Mouse (Mus musculus) myocyte (in vitro differentiated cells): Measurements from ENCODE around the gene Fam205c.

Experiments
- CEBPB ChIP-seq: IDR thresholded peaks from 2 replicates; pipeline ENCODE4 v1.6.1; 2011; ENCODE audit warnings: mild to moderate bottlenecking, moderate library complexity; ENCODE audit not compliant: poor library complexity, insufficient read depth, severe bottlenecking
- E2F4 ChIP-seq: IDR thresholded peaks from one replicate; pipeline ENCODE4 v1.6.1; 2011; ENCODE audit warnings: mild to moderate bottlenecking, control low read depth, moderate library complexity; ENCODE audit not compliant: insufficient read depth
- MAX ChIP-seq: IDR thresholded peaks from one replicate; pipeline ENCODE4 v1.6.1; 2011; ENCODE audit warnings: low read depth, mild to moderate bottlenecking, control low read depth
- MYOG ChIP-seq, 3 experiments: IDR thresholded peaks; one replicate each; pipeline ENCODE4 v1.6.1; 2011; ENCODE audit warnings: control low read depth in 2 of 3, low read depth in 2 of 3, mild to moderate bottlenecking in 2 of 3; ENCODE audit not compliant: insufficient read length in 2 of 3, control insufficient read depth in 1 of 3, insufficient read depth in 1 of 3
- POLR2A ChIP-seq: IDR thresholded peaks from one replicate; pipeline ENCODE4 v1.6.1; 2011; ENCODE audit warnings: low read depth, mild to moderate bottlenecking, control low read depth, moderate library complexity; ENCODE audit not compliant: insufficient read length
- POLR2AphosphoS2 ChIP-seq: IDR thresholded peaks from one replicate; pipeline ENCODE4 v1.6.1; 2011; ENCODE audit warnings: low read depth, control low read depth; ENCODE audit not compliant: insufficient read length
- SRF ChIP-seq: IDR thresholded peaks from one replicate; pipeline ENCODE4 v1.6.1; 2011; ENCODE audit warnings: low read depth; ENCODE audit not compliant: control insufficient read depth, insufficient read length
- TCF3 ChIP-seq: IDR thresholded peaks from one replicate; pipeline ENCODE4 v1.6.1; 2011; ENCODE audit warnings: low read depth, control low read depth; ENCODE audit not compliant: insufficient read length
- USF1 ChIP-seq: IDR thresholded peaks from one replicate; pipeline ENCODE4 v1.6.1; 2011; ENCODE audit warnings: low read depth, mild to moderate bottlenecking, control low read depth, moderate library complexity

- TF ChIP-seq POLR2A (no peak), MYOG (IDR thresholded peaks at IDR 0.05; ENCODE audit: control insufficient read depth in 1 of 3, insufficient read depth in 1 of 3, insufficient read length in 2 of 3, low read depth in 2 of 3) (no peak), SRF (no peak), CEBPB (no peak), E2F4 (no peak), USF1 (no peak), POLR2AphosphoS2 (no peak), TCF3 (no peak), MAX (no peak)
Measured at GRCm38 (mm10) chr4:42872151-42872550, 1.9 kb downstream of the Fam205c start.
